Mouse (Mus musculus): Measurements from ENCODE around the gene Mfng.
A peak's percentile ranks its signal among the peaks of the same experiment; 100 is the strongest.

DNA sequence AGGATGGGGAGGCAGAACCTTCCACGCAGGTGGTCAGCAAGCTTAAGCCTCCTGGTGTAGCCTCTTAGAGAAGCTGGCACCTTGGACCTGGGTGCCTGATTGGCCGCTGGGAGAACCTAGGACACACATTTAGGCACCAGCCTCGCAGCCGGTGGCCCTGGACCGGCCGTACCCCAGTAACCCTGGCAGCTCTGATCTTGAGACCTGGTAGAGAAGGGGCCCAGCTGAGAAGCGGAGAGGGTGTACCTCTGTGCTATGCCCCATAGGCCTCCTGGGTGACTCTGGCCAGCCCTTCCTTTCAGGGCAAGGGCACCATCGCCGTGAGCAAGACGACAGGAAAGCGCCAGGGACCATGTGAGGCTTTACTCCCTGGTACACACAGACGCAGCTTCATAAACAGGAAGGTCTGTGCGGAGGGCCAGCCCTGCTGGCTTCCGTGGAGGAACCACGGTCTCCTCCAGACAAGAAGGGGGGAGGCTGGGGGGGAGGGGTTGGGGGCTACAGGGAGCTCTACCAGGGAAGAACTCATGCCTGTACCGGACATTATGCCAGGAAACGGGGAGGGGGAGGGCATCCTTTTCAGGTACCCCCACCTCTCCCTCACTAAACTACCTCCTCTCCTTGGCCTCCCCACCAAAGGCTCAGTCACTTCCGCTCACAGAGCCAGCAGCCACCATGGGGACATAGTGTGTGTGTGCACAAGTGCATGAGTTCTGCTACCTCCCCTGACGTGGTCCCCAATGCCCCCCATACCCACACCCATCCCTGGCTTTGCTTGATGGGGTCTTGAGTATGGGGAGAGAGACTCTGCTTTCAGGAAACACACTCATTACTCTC, 1.5 kb downstream of the Mfng start:
- TF ChIP-seq CTCF (IDR thresholded peaks at IDR 0.05; ENCODE audit: borderline replicate concordance, control insufficient read depth, extremely low read depth, insufficient read depth, low read length, poor library complexity) (no peak), POLR2A (IDR thresholded peaks at IDR 0.05; ENCODE audit: control insufficient read depth, extremely low read depth, insufficient read depth, low read length, poor library complexity) (peak; percentile 60)
